Mouse (Mus musculus): ENCODE measurements at regions not wholly inside any gene's neighbourhood (a gene's known extent, or its start where the extent isn't known, plus 50 kb on each side); places are given as distances from the start of the nearest gene placed in this dataset.
"Not testable (repeated sequence)": the region's sequence is repeated elsewhere in the genome, so short reads cannot be mapped to it uniquely, and the experiment has no call there.

DNA sequence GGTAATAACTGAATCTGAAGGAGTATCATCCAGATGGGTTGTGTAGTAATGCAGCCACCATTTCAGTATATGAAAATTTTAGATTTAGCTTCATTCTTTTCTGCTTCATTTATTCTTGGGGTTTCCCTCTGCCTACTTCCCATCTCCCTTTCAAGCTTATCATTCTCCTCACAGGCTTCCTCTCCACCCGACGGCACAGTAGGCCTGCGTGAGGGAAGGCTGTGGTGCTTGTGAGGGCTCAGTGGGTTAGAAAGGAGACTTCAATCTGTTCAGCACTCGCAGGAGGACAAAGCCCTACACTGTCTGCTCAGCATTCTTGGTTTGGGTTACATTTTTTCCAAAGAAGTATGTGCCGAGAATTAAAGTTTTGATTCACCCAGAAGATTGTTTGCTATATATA lies 804.2 kb upstream of the Olfr1507 start:
- ATAC-seq, result not testable (repeated sequence)

DNA sequence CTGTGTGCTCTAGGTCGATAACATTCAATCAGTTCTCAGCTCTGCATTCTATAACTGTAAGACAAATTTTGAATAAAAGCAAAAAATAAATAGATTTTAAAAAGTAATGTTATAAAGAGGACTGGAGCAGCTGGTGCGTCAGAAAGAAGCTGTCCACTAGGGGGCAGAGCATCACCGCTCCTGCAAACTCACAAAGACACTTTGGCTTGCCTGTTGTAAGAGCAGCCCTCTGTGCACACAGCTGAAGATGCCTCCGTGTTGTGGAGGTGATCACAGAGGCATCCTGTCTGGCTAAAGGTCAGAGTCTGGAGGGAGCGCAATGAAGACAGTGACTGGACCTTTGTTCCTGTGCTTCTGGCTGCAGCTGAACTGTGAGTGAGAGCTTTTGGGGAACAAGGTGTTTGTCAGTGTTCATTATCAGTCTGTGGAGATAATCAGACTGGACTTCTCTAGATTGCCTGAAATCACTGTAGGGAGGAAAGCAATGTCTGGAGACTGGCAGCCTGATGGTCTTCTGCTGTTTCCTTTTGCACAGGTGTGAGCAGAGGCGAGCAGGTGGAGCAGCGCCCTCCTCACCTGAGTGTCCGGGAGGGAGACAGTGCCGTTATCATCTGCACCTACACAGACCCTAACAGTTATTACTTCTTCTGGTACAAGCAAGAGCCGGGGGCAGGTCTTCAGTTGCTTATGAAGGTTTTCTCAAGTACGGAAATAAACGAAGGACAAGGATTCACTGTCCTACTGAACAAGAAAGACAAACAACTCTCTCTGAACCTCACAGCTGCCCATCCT lies 788.0 kb upstream of the Olfr1507 start:
- peak; percentile 28 for ATAC-seq

DNA sequence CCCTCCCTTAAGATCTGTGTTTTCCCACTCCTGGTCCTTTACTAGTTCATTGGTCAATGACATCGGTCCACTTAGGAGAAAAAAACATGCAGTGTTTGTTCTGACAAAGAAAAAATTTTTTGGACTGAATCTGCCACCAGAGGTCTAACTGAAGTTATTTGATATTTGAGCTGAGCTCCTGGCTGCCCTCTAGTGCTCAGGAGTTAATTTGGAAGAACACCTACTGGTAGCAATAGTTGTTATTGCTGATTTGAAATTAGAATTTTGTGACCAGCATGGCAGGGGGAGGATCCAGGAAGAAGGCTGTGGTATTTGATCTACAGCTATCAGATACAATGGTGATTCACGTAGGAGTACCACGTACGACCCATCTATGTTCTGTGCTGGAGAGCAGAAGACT lies 777.7 kb upstream of the Olfr1507 start:
- not testable (repeated sequence) for ATAC-seq

DNA sequence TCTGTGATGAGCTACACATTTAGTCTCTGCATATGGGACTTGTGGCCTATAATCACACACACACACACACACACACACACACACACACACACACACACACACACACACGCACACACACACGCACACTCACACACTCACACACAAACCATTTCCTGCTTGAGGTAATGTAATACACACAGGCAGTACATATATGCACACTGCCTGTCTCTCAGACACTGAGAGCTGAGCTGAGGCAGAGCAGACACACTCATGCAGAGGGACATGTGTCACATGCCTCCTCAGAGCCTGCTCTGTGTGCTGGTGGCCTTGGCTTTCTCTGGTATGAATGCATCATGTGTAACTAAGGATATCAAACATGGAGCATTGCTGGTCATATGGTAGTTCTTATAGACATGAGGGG lies 772.1 kb upstream of the Olfr1507 start:
- ATAC-seq, result peak; percentile 68

DNA sequence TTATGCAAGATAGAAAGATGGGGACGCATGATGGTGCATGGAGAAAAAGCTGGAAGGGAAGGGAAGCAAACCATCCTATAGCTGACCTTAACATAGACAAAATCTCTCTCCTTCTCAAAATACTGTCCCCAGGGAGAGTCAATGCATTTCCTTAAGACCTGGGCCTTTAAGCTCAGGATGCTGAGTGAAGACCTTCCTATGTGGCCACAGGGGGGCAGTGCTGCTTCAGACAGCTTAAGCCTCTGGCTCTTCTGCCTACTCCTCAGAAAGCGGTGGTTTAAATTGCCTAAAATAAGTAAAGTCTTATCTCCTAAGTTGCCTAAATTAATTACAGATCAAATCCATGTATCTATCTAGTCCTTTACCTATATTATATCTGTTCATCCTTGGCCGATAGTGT lies 760.4 kb upstream of the Olfr1507 start:
- ATAC-seq, result not testable (repeated sequence)

DNA sequence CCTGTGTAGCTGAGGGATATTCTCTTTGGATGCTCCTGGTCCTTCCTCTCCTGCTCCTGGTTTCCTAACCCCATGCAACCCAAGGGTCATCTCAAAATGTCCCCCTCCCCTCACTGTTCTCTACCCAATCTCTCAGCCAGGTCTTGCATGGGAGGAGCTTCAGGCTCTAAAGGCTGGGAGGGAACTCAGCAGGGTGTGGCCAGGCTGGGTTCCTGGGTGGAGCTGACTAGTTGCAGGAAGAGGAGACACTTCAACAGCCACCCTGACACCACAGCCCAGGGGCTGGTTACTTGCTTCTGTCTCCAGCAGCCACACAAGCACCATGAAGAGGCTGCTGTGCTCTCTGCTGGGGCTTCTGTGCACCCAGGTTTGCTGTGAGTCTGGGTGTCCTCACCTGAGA lies 757.9 kb upstream of the Olfr1507 start:
- peak; percentile 61 for ATAC-seq

DNA sequence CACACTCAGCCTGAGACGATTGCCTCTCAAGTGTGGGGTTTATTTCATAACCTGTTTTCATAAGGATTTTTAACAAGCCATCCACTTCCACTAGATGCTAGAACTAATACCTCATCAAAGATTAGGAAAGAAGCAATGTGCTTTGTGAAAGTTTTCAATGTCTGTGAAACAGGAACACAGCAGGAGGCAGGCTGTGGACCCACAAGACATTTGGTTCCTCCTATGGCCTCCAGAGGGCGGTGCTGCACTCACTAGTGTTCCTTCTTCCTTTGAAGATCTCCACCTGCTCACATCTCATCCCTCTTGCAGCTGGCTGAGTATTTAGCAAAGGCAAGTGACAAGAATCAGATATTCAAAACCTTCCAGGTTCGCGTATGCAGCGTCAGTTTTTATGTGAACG lies 735.6 kb upstream of the Olfr1507 start:
- not testable (repeated sequence) for ATAC-seq

DNA sequence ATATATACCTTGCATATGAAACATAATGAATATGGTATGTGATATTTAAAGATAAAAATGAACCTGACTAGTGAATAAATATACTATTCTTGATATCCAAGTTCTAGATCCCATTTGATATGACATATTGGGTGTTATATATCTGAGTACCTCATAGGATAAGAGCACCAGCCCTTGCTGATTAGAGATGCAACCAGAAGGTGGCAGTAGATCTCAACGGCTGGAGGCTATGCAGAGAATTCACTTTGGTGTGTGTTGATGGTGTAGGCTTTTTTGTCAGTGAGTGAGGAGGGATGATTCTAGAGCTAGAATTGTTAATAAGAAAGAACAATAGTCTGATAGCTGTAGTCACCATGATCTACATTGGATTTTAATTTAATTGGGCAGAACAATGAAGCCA lies 729.2 kb upstream of the Olfr1507 start:
- not testable (repeated sequence) for ATAC-seq

DNA sequence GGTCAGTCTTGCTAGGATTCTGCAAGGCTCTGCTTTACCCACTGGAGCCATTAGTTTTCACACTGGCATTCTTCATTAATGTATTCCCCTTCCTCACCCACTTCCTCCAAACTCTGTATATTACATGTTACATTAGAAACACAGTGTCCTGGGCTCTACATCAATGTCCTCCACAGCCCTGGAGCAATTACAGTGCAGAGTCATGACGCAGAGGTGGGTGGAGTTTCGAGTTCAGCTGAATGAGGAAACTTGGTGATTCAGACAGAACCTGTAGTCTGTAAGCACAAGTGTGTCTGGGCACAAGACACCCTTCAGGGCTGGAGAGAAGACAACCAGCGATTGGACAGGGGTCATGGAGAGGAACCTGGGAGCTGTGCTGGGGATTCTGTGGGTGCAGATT lies 715.0 kb upstream of the Olfr1507 start:
- ATAC-seq, result not testable (repeated sequence)

DNA sequence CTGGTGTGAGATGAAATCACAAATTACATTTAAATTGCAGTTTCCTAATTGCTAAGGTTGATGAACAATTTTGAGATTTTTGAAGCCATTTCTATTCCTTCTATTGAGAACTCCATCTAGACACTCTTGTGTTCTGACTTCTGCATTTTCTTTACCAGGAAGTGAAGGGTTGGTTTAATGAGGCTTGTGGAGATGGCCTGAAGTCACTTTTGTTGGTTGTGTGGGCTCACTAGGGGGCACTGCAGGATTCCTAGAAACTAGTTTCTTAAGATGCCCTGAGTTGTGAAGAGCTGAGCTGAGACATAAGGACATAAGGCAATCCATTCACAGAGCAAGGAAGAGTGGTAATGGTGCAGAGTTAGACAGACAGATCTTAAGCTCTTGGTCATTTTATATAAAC lies 713.7 kb upstream of the Olfr1507 start:
- ATAC-seq, result not testable (repeated sequence)

DNA sequence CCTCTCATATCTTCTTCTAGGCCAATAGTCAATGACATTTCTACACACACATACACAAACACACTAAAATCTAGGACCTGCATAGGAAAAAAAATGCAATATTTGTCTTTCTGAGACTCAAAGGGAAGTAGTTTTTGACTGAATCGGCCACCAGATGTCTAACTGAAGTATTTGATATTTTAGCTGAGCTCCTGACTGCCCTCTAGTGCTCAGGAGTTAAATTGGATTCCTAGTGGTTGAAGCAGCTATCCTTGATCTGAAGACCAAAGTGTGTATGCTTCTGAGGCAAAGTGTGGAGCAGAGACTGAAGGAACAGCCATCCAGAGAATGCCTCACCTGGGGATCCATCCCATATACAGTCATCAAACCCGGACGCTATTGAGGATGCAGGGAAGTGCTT lies 695.4 kb upstream of the Olfr1507 start:
- ATAC-seq, result peak; percentile 36

DNA sequence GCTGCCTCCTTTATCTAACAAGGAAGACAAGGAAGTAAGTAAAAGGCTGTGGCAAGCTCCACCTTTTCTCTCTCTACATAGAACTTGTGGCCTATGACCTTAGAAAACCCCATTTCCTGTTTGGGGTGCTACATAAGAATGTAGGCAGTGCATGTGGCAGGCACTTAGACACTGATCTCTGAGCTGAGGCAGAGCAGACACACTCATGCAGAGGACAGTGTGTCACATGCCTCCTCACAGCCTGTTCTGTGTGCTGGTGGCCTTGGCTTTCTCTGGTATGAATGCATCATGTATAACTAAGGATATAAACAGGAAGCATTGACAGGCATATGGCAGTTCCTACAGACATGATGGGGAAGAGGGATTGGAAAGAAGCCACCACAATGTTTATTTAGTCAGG lies 678.5 kb upstream of the Olfr1507 start:
- ATAC-seq, result peak; percentile 97

DNA sequence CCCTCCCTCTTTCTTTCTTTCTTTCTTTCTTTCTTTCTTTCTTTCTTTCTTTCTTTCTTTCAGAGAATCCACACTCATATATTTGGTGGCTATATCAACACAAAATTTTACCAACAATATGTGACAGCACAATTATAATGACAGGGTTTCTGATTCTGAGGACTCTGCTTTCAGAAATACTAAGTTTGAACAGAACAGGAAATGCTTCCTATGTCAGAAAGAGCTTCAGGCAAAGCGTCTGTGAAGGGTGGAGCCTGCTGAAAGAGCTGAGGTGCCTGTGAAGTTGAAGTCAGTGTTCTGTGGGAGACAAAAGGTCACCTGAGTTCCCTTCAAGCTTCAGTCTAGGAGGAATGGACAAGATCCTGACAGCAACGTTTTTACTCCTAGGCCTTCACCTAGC lies 670.8 kb upstream of the Olfr1507 start:
- not testable (repeated sequence) for ATAC-seq

DNA sequence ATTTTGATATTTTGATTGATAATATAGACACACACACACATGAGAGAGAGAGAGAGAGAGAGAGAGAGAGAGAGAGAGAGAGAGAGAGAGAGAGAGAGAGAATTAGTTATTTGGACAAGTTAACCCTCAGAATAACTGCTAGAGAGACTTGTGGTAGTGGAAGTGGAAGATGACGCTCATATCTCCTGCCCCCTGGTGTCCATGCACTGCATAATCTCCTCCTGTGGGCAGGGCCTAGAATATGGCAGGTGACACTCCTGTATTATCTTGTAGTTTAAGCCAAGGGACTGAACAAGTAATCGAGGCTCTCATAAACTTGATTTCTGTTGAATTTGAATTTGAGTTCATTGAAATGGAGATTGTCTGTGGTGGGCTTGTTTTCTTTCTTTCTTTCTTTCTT lies 663.5 kb upstream of the Olfr1507 start:
- peak; percentile 96 for ATAC-seq

DNA sequence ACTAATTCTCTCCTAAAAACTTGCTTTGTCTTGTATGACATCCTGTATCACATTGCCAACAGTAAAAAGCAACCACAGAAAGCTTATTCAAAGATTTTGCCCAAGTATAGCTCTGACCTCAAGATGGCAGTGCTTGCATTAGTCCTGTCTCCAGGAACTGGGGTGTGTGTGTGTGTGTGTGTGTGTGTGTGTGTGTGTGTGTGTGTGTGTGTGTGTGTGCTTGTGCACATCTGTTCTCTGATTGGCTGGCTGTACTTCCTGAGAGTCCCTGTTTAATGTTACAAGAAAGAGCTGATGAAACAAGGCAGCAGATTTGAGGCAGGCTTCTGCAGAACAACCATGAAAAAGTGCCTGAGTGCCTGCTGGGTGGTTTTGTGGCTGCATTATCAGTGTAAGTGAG lies 639.2 kb upstream of the Olfr1507 start:
- ATAC-seq, result peak; percentile 80

DNA sequence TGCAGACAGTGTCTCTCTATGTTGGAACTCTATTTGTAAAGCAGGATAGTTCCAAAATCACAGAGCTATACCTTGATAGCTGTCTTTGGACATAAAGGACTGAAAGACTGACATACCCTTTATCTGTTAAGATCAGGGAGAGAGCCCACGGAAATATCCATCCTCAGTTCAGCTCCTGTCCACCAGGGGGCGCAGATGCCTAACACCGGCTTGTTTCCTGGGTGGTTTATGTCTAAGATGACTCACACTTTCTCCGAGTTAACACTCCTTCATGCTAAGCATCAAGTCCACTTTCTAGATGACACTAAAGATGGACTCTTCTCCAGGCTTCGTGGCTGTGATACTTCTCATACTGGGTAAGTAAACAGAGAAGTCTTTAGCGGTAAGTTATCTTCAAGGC lies 636.8 kb upstream of the Olfr1507 start:
- peak; percentile 63 for ATAC-seq

DNA sequence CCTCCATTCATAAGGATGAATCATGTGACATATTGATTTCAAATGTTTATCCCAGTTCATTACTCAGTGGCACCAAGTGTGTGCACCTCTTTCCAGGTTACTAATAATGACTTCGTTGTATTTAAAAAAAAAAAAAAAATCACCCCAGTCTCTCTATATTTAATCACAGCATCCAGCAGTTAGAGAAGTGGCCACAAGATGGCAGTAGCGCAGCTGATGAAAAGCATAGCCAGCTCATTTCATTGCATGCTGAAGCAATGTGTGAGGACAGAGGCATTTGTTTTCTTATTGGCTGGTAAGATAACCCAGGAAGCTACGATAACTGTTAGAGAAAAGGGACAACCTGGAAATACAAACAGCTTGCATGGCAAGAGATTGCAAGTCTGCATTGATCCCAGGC lies 626.2 kb upstream of the Olfr1507 start:
- peak; percentile 72 for ATAC-seq

DNA sequence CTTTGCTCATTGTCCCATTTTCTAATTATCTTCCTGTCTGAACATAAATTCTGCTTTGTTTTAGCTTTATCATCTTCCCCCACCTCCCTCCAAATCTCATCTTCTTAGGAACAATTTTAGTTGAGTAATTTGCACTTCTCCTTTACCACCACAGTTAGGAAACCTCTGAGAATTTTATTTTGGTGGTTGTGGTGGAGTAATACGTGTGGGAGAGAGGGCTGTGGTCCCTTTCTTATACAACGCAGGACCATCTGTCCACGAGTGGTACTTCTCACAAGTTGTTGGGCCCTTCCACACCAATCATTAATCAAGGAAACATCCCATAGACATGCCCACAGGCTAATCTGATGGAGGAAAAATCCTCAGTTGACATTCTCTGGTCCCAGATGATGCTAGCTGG lies 614.2 kb upstream of the Olfr1507 start:
- not testable (repeated sequence) for ATAC-seq

DNA sequence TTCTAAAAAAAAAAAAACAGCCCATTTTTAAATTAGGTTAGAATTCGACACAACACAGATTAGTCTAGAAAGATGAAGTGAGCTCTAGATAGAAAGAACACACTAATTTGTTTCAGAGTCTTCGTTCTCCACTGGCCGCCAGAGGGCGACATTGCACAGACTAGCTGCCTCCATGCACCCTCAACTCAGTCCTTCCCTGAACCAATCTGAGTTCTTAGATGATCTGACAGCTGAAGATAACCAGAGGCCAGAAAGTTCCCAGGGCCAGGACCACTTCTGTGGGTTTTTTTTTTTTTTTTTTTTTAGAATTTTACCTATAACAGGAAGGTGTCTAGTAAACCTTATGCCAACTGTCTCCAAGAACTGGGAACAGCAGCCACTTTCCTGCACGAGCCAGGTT lies 605.8 kb upstream of the Olfr1507 start:
- peak; percentile 56 for ATAC-seq

DNA sequence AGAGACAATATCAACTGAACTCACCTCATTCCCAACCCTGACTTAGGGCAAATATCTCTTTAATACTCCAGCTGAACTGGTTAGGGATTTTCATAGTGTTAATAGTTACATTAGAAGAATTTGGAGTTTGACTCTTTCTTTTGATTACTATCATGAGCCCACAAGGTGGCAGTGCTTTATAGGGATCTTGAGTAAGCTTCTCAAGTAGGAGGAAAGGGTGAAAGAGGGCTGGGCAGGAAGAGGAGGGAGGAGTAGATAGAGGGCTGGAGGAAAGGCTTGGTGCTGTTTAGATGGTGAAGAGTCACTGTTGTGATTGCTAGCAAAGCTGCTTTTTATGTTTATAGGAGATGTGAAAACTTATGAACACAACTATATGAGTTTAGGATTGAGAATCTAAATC lies 595.4 kb upstream of the Olfr1507 start:
- ATAC-seq, result not testable (repeated sequence)

DNA sequence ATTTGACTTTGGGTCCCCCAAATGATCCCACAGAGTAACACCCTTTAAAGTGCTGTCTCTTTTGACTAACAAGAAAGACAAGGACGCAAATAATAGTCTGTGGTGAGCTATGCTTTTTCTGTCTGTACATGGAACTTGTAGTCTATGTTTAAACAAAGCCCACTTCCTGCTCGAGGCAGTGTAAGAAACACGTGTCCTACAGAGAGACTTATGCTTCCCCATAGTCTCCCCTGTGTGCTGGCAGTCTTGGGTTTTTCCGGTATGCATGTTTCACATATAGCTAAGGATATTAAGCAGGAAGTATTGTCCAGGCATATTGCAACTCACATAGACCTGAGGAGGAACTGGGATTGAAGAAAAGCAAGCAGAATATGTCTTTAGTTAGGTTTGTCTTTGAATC lies 586.3 kb upstream of the Olfr1507 start:
- ATAC-seq, result peak; percentile 93

DNA sequence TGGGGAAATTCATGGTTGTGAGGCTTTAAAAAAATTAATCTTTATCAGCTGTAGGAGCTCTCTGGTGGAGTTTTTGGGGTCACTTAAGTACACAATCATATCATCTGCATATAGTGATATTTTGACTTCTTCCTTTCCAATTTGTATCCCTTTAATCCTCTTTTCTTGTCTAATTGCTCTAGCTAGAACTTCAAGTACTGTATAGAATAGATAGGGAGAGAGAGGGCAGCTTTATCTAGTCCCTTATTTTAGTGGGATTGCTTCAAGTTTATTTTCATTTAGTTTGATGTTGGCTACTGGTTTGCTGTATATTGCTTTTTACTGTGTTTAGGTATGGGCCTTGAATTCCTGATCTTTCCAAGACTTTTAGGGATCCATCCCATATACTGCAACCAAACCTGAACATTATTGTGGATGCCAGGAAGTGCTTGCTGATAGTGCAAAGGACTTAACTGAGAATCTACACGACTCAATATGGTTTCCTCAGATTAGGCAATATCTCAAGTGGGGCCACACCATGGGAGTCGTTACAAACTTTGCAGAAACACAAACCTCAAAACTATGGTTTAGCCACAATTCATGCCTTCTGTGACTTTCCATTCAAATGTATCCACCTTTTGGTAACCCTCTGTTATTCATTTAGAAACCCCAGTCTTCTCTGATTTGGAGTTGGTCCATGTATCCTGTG lies 585.6 kb upstream of the Olfr1507 start:
- not testable (repeated sequence) for ATAC-seq

DNA sequence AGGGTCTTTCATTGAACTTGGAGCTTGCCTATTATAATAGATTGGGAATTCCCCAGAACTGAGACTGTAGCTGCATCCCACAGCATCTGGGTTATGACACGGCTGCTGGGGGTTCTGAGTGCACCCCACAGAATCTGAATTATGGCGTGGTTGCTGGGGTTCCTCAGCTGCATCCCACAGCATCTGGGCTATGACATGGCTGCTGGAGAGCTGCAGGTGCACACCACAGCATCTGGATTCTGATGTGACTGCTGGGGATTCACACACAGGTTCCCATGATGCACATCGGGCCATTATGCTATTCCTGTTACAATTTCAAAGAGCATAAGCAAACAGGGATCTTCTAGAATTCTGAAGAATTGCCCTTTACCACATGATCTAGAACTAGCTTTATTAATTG lies 585.0 kb upstream of the Olfr1507 start:
- peak; percentile 19 for ATAC-seq

DNA sequence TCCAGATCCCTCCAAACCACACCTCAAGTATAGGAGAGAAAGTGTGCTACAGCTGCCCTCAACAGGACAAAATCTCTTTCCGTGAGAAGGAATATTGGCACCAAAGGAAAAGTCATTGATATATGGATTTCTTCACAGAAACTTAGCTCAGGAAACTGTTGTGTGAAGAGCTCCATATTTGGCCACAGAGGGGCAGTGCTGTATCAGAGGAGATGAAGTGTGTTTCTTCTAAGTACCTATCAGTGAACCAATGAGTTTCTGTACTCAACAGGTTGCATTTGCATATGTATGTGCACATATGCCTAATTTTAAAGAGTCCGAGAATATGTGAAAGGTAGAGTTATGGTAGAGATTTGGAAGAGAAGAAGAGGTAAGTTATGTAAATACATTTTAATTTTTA lies 580.4 kb upstream of the Olfr1507 start:
- ATAC-seq, result peak; percentile 34
